Mouse (Mus musculus) layer of hippocampus, postnatal 14 days (tissue): ENCODE results near the gene Cfap126. TPM values are rescaled to one million over a fixed set of nuclear protein-coding genes. Genes with fewer than 3 reads are reported as not detected.

ENCODE experiments used
- DNase-seq, 2 experiments: peaks; one replicate each; pipeline ENCODE4 v3.0.0; 2021 to 2022; ENCODE audit warnings: low spot score in 2 of 2, mixed read lengths in 1 of 2
- total RNA-seq, 2 experiments: library from RNA; stranded (reverse); gene quantifications; 2 replicates each; pipeline ENCODE4 v1.2.3; 2021

Cfap126 gene
- total RNA-seq, 2 experiments from 2014 or later = 1.8 to 3.9 TPM

GRCm38 (mm10) chr1:171094424-171094823 lies 19.3 kb upstream of the Cfap126 start:
- DNase-seq = no peak

- DNase-seq = no peak
Measured at GRCm38 (mm10) chr1:171096110-171096964, 17.4 kb upstream of the Cfap126 start.

DNA sequence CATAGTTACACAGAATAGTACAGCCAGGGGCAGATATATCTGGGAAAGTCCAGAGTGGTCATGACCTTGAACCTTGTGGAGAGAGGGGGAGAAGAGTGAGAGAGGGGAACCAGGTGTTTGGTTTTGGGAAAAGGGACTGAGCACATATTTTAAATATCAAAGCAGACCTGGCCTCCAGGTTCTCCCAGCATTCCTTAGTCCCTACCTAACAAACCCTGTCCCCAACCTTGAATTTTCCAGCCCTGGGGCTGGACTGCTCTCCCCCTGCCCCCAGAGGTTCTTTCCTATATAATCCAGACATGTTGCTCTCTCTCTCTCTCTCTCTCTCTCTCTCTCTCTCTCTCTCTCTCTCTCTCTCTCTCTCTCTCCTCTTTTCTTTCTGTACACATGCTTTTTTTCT lies 16.6 kb upstream of the Cfap126 start:
- no peak for DNase-seq

DNA sequence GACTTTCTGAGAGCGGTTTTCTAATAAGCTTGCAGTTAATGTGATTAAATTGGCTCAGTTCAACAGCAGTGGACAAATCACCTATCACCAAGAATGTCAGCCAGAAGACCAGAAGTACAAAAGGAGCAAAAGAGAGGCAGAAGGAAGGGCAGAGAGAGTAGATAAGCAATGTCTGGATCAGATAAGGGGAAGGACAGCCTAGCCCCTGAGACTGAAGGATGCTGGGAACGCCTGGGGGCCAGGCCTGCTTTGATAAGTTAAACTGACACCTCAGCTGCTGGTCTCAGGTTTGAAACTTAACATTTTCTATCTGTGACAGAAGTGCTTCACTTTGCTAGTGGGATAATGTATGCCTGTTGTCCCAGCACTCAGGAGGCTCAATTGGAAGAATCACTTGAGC lies 16.1 kb upstream of the Cfap126 start:
- DNase-seq = no peak

DNA sequence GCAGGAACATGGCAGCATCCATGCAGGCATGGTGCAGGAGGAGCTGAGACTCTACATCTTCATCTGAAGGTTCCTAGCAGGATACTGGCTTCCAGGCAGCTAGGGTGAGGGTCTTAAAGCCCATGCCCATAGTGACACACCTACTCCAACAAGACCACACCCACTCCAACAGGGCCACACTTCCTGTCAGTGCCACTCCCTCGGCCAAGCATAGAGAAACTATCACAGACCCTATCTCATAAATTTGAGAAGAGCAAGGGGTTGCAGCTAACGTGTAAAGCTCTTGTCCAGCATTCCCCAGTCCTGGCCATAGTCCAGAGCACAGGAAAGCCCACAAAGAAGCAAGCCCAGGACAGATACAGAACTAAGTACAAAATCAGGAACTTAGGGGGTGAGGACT lies 12.7 kb upstream of the Cfap126 start:
- no peak for DNase-seq

- peak; percentile 91 for DNase-seq
Measured at GRCm38 (mm10) chr1:171101733-171102546, 11.8 kb upstream of the Cfap126 start.

GRCm38 (mm10) chr1:171102547-171103177 lies 11.1 kb upstream of the Cfap126 start:
- DNase-seq = peak; percentile 90 to 92

DNA sequence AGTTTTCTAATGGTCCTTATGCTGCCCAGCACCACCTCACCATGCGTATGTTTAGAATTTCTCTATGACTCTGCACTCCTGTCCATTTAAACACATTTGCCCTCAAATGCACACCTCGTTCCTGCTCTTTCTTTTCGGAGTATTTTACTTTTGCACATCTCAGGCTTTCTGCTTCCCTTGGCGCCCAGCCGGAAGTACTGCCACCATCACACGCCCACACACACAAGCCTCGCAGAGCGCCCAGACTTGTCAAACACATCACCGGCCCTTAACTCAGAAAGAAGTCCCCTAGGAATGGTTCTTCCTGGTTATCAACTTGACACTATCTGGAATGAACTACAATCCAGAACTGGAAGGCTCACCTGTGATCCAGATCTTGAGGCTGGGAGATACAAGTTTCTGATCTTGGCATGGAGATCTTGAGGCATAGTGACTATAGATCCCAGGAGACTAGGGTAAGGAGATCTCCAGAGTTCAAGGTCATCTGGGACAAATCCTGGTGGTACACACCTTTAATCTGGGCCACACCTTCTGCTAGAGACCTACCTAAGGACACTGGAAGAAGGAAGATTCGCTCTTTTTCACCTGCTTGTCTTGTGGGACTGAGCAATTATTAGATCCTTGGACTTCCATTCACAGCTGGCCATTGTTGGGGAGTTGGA lies 10.4 kb upstream of the Cfap126 start:
- no peak for DNase-seq

GRCm38 (mm10) chr1:171105226-171105625 lies 8.5 kb upstream of the Cfap126 start:
- no peak for DNase-seq

- DNase-seq = no peak
Measured at GRCm38 (mm10) chr1:171109620-171110019, 4.1 kb upstream of the Cfap126 start.

GRCm38 (mm10) chr1:171110659-171111019 lies 3.1 kb upstream of the Cfap126 start:
- DNase-seq = no peak

DNA sequence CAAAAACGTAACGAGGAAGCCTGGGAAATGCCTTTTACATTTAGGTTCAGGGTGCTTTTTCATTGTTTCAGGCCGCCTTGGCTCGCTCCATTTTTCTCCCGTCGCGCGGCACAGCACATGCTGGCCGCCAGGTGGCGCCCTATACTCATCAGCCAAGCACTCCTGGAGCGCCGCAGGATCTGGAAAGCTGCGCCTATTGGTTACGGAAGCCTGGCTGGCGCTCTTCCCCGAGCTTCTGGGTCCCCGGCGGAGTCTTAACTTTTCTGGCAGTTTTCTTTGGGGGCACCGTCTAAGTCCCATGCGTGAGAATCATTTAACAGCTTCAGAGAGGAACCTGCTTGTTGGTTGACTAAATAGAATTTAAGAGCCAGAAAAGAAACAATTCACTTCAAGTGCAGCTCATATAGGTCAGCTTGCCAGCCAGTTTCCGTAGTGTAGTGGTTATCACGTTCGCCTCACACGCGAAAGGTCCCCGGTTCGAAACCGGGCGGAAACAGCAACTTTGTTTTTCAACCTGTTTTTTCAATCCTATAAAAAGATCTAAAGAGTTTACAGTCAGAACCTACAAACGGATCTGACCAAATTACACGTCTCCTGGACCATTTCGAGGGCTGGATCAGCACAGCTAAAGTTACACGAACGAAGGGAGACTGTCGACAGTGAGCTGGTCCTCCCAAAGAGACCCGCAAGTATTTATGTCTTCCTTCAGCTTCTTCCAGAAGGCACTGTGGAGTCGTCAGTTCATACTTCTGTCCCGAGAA lies 2.5 kb upstream of the Cfap126 start:
- DNase-seq = peak; percentile 96 to 99

DNA sequence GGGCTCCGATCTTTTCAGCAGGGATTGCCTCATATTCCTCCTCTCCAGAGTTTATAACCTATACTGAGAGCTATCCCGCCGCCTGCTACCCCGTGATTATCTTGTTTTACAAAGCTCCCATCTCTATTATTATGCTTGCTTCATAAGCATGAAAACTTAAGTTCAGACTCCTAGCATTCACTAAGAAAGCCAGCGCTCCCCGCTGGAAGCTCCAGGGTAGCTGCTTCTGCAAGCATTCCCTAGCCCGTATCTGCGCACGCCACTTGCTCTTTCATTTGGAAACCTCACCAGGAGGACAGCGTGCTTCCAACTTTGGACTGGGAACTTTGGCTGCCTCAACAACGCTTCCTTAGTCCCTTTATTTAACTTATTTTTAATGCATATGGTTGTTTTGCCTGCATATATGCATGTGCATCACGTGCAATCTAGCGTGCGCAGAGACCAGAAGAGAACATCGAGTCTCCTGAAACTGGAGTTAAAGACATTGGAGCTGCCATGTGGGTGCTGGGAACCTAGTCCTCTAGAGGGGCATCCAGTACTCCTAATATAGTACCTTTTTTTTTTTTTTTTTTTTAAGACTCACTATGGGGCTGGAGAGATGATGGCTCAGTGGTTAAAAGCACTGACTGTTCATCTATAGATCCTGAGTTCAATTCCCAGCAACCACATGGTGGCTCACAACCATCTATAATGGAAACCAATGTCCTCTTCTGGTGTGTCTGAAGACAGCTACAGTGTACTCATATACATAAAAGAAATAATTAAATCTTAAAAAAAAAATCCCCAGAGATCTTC lies 1.7 kb upstream of the Cfap126 start:
- DNase-seq = peak; percentile 13 to 33

GRCm38 (mm10) chr1:171112986-171113385 lies 732 bp upstream of the Cfap126 start:
- no peak for DNase-seq

- no peak for DNase-seq
Measured at GRCm38 (mm10) chr1:171116280-171116679, 2.6 kb downstream of the Cfap126 start.

- DNase-seq = peak; percentile 59 to 86
Measured at GRCm38 (mm10) chr1:171118269-171118684, 4.6 kb downstream of the Cfap126 start.

DNA sequence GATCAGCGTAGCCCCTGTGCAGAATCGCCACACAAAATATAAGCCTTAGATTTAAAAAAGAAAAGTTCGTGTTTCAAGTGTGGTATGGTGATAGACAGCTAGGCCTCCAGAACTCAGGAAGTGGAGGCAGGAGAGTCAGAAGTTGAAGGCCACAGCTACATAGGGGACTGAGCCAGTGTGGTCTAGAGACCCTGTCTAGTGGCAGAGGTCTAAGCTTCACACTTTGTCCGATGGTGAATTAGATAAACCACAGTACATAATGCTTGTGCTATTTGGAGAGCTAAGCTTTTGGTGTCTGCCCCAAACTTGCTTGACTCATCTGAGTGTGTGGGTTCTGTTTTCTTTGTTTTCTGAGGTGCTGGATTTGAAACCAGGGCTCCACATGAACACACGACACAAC lies 5.3 kb downstream of the Cfap126 start:
- DNase-seq = no peak

DNA sequence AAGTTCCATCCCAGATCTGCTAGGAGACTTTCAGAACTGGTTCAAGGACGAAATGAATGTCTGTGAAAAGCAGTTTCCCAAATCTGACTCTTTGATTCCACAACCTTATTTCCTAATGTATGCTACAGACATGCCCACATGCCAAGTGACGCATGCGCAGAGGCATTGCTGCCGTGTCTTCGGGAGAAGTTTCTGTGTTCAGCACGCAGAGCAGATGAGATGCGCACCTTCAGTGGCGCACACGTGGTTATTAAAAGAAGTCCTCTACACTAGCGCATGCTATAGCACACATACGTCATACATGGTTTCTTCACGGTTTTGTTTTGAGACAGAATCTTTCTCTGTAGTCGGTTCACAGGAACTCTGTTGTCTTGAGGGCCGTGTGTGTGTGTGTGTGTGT lies 5.7 kb downstream of the Cfap126 start:
- no peak for DNase-seq

GRCm38 (mm10) chr1:171120893-171121292 lies 7.2 kb downstream of the Cfap126 start:
- DNase-seq = no peak

- DNase-seq = no peak
Measured at GRCm38 (mm10) chr1:171121839-171122238, 8.1 kb downstream of the Cfap126 start.
